Mouse (Mus musculus): ENCODE results near the gene A930018P22Rik.
"Not testable (repeated sequence)": the region's sequence is repeated elsewhere in the genome, so short reads cannot be mapped to it uniquely, and the experiment has no call there.

- TF ChIP-seq CTCF (conservative IDR thresholded peaks at IDR 0.05 in 1 of 2, IDR thresholded peaks at IDR 0.05 in 1 of 2; ENCODE audit: low read depth in 2 of 2, low read length in 2 of 2); USF2 (conservative IDR thresholded peaks at IDR 0.05; ENCODE audit: low read depth, low read length); CHD2 (IDR thresholded peaks at IDR 0.05; ENCODE audit: low read length); EP300 (IDR thresholded peaks at IDR 0.05; ENCODE audit: low read length); MAX (IDR thresholded peaks at IDR 0.05; ENCODE audit: low read length); UBTF (IDR thresholded peaks at IDR 0.05; ENCODE audit: low read depth, low read length): not testable (repeated sequence)
Measured at GRCm38 (mm10) chr2:104111170-104111797, 11.3 kb upstream of the A930018P22Rik start.
